Mouse (Mus musculus) thymus, adult 2 months (tissue): ENCODE measurements around the gene Arfip1.

Experiments
- CTCF ChIP-seq: fragments of 200-500 bp; IDR thresholded peaks from 2 replicates; pipeline ENCODE4 v1.5.1; 2012; ENCODE audit warnings: mild to moderate bottlenecking, control low read depth, low read length, moderate library complexity, borderline replicate concordance; ENCODE audit not compliant: control insufficient read depth, poor library complexity, insufficient read depth; ENCODE audit errors: extremely low read depth
- POLR2A ChIP-seq: fragments of 200-500 bp; IDR thresholded peaks from 2 replicates; pipeline ENCODE4 v1.6.1; 2012; ENCODE audit warnings: mild to moderate bottlenecking, low read length, control low read depth, moderate library complexity; ENCODE audit not compliant: control insufficient read depth, poor library complexity, insufficient read depth; ENCODE audit errors: extremely low read depth

- TF ChIP-seq CTCF = no peak
- no peak for TF ChIP-seq POLR2A
These were observed 36.6 kb upstream of the Arfip1 start for GRCm38 (mm10) chr3:84619056-84619455.
